Mouse (Mus musculus) spleen, embryonic (tissue): ENCODE data around the gene Olfr165.
"Not testable (repeated sequence)": the region's sequence is repeated elsewhere in the genome, so short reads cannot be mapped to it uniquely, and the experiment has no call there.

Experiments used
- CTCF ChIA-PET: fragments of 350-600 bp; sonication (Branson Sonifier 250); formaldehyde crosslinking; loops from one replicate; lab custom pipeline; 2022; lab: Charles Lee

The Olfr165 gene

GRCm38 (mm10) chr16:19423034-19423433 is at the start of gene Olfr165:
Olfr165 (minus strand) TSS chr16:19423134.
- CTCF ChIA-PET: no interaction called here

GRCm38 (mm10) chr16:19464365-19464764 is 41.4 kb upstream of the Olfr165 start:
- CTCF ChIA-PET: no interaction called here

GRCm38 (mm10) chr16:19458741-19459140 is 35.8 kb upstream of the Olfr165 start:
- CTCF ChIA-PET: not testable (repeated sequence)

- CTCF ChIA-PET: no interaction called here
These were observed 35.0 kb downstream of the Olfr165 start for GRCm38 (mm10) chr16:19387984-19388383.
